Mouse (Mus musculus): ENCODE results near the gene Pck1.

GRCm38 (mm10) chr2:173164358-173164757, 11.5 kb downstream of the Pck1 start:
- TF ChIP-seq CTCF (IDR thresholded peaks at IDR 0.05; ENCODE audit: low read depth, low read length): peak; percentile 76
- TF ChIP-seq POLR2A (IDR thresholded peaks at IDR 0.05; ENCODE audit: extremely low read depth, insufficient read depth, low read length): no peak

Data from liver, adult 2 months (tissue).